Mouse (Mus musculus) limb, embryonic 12.5 days (tissue): ENCODE results near the gene Tm4sf4. TPM values are rescaled to one million over a fixed set of nuclear protein-coding genes. Genes with fewer than 3 reads are reported as not detected.

Source experiments
- ATAC-seq: fragments of 200-750 bp; cut with Nextera tagmentation; 2 replicates; pipeline ENCODE4 v1.8.0; 2017; ENCODE audit warnings: low read depth, moderate TSS enrichment; ENCODE audit not compliant: insufficient number of reproducible peaks, insufficient read depth, low FRiP score, low TSS enrichment
- H3K27ac ChIP-seq: fragments of 300-500 bp; sonication (generic); 2 replicates; pipeline ENCODE4 v1.5.1; 2016; ENCODE audit warnings: mild to moderate bottlenecking, moderate library complexity
- H3K27me3 ChIP-seq: fragments of 300-500 bp; sonication (generic); 2 replicates; pipeline ENCODE4 v1.6.1; 2016; ENCODE audit warnings: mild to moderate bottlenecking, moderate library complexity
- H3K36me3 ChIP-seq: fragments of 300-500 bp; sonication (generic); 2 replicates; pipeline ENCODE4 v1.6.1; 2016; ENCODE audit warnings: mild to moderate bottlenecking, moderate library complexity
- H3K4me1 ChIP-seq: fragments of 300-500 bp; sonication (generic); replicated peaks from 2 replicates; pipeline ENCODE4 v1.6.1; 2016
- H3K4me2 ChIP-seq: fragments of 300-500 bp; sonication (generic); 2 replicates; pipeline ENCODE4 v1.6.1; 2016; ENCODE audit warnings: mild to moderate bottlenecking, moderate library complexity
- H3K4me3 ChIP-seq: fragments of 300-500 bp; sonication (generic); replicated peaks from 2 replicates; pipeline ENCODE4 v1.5.1; 2016; ENCODE audit warnings: mild to moderate bottlenecking
- H3K9ac ChIP-seq: fragments of 300-500 bp; sonication (generic); replicated peaks from 2 replicates; pipeline ENCODE4 v1.6.1; 2016; ENCODE audit warnings: mild to moderate bottlenecking, moderate library complexity
- H3K9me3 ChIP-seq: fragments of 300-500 bp; sonication (generic); 2 replicates; pipeline ENCODE4 v1.6.1; 2016; ENCODE audit warnings: mild to moderate bottlenecking, moderate library complexity
- WGBS: fragments of 180-500 bp; shearing (Covaris S2); methylation state at CpG from one replicate; pipeline ENCODE4 v1.1.7; 2016; 5-methylcytosine and 5-hydroxymethylcytosine counted together
- polyA plus RNA-seq: library from polyadenylated mRNA; unstranded; fragments of >200 nt; fragmentation: Nextera tagmentation; extraction: Ambion mirVana; gene quantifications from 2 replicates; pipeline ENCODE4 v1.2.1, GENCODE M21; 2016

Gene Tm4sf4
- polyA plus RNA-seq, 1 experiment from 2014 or later = 0.18 TPM

GRCm38 (mm10) chr3:57474421-57474820 lies 49.3 kb downstream of the Tm4sf4 start:
- no peak overlapping the region for H3K4me2 ChIP-seq
- H3K27ac ChIP-seq = no peak overlapping the region
- peaks cover 11% of the 10 kb centered on the region for H3K36me3 ChIP-seq
- H3K9ac ChIP-seq = no peak overlapping the region
- 88% methylated on average over 8 of the region's 8 CpGs for WGBS
- no peaks in the 10 kb centered on the region for H3K9me3 ChIP-seq
- H3K4me3 ChIP-seq = no peak overlapping the region
- peaks cover 31% of the 10 kb centered on the region for H3K4me1 ChIP-seq
- no peaks in the 10 kb centered on the region for H3K27me3 ChIP-seq
- no peak for ATAC-seq

GRCm38 (mm10) chr3:57480640-57481039 lies 55.5 kb downstream of the Tm4sf4 start:
- Histone ChIP-seq H3K9me3 (no peaks in the 10 kb centered on the region), H3K9ac (no peak overlapping the region), H3K27ac (no peak overlapping the region), H3K4me2 (no peak overlapping the region), H3K27me3 (no peaks in the 10 kb centered on the region), H3K36me3 (peaks cover 11% of the 10 kb centered on the region), H3K4me3 (no peak overlapping the region), H3K4me1 (no peaks in the 10 kb centered on the region)
- WGBS = 76% methylated on average over 4 of the region's 4 CpGs
- no peak for ATAC-seq

- no peak overlapping the region for H3K9ac ChIP-seq
- H3K27ac ChIP-seq = no peak overlapping the region
- no peaks in the 10 kb centered on the region for H3K9me3 ChIP-seq
- no peaks in the 10 kb centered on the region for H3K27me3 ChIP-seq
- ATAC-seq = no peak
- WGBS = 88% methylated on average over 5 of the region's 5 CpGs
- H3K36me3 ChIP-seq = no peaks in the 10 kb centered on the region; the same call in 1 of the 2 replicates
- no peak overlapping the region for H3K4me2 ChIP-seq
- no peak overlapping the region for H3K4me3 ChIP-seq
- H3K4me1 ChIP-seq = peaks cover 10% of the 10 kb centered on the region
These were observed 56.9 kb downstream of the Tm4sf4 start for GRCm38 (mm10) chr3:57481981-57482380.

DNA sequence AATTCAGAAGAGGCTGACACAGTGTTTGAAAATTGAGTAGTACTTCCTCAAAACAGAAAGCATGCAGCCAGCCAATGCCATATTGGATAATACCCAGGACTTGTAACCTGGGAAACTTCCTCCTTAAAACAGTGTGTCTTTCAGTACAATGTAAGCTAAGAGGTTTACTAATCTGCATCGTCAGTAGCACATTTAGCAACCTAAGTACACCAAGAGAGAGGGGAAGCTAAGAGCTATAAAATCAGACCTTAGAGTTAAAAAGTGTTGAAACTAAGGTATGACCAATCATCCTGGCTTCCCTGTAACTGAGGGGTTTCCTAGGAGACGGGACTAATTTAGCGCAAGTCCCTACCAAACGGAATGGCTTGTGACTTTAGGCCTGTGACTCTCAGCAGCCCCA lies 61.0 kb downstream of the Tm4sf4 start:
- Histone ChIP-seq H3K9me3 (no peaks in the 10 kb centered on the region), H3K4me3 (no peak overlapping the region), H3K4me2 (no peak overlapping the region), H3K27ac (peak overlapping the region; percentile 89; the same call in 1 of the 2 replicates), H3K27me3 (no peaks in the 10 kb centered on the region), H3K4me1 (peaks cover 31% of the 10 kb centered on the region), H3K36me3 (no peaks in the 10 kb centered on the region), H3K9ac (no peak overlapping the region)
- WGBS = 24% methylated on average over 4 of the region's 4 CpGs
- no peak for ATAC-seq

DNA sequence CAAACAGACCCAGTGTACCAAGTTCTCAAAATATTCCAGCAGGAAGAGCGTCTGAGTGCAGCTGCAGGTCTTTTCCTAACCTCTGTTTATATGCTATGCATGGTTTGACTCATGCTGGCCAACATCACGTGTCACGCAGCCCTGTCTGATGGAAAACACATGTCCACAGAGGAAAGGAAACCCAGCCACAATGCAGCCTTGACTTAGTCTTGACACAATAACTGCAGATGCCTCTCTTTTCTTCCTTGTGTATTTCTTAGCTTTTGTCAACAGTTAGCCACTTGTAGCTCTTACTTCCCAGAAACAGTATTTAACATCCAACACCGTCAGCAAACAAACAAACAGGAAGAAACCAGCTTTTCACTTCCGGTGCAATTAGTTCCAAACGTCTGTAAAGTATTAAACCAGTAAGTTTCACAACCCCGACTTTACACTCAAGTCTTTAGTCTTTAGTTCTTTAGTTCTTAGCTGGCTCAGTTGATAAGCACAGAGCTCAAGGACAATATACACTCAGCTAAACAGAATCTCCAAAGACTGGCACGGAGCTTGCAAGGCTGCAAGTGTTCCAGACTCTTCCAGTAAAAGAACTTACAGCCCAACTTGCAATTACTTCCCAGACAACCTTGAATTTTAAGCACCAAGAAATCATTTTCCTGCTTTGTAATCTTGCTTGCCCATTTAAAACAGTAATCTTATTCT lies 62.5 kb downstream of the Tm4sf4 start:
- Histone ChIP-seq H3K9ac (no peak overlapping the region), H3K4me3 (no peak overlapping the region), H3K27ac (peak overlapping the region; percentile 89), H3K4me1 (peaks cover 31% of the 10 kb centered on the region), H3K27me3 (no peaks in the 10 kb centered on the region), H3K4me2 (peak overlapping the region; percentile 45), H3K36me3 (no peaks in the 10 kb centered on the region), H3K9me3 (no peaks in the 10 kb centered on the region)
- 11% methylated on average over 8 of the region's 8 CpGs for WGBS
- ATAC-seq = peak; percentile 92

Other genes starting within 250 kb of the Tm4sf4 start
- gene Tm4sf1, start 123.3 kb upstream of the Tm4sf4 start, polyA plus RNA-seq = 14.0 and 15.5 TPM in 2 replicates
- gene Wwtr1, start 150.6 kb downstream of the Tm4sf4 start, polyA plus RNA-seq = 13.8 and 14.0 TPM in 2 replicates
- gene Commd2, start 226.4 kb downstream of the Tm4sf4 start, polyA plus RNA-seq = 80.9 and 87.3 TPM in 2 replicates